Mouse (Mus musculus) cerebellum, adult 8-10 months (tissue): ENCODE measurements around the gene Baiap2.

Experiments used
- DNase-seq: peaks from one replicate; pipeline ENCODE4 v3.0.0; 2022

The Baiap2 gene

GRCm38 (mm10) chr11:120014758-120015157 lies 72.2 kb downstream of the Baiap2 start:
- no peak for DNase-seq

DNA sequence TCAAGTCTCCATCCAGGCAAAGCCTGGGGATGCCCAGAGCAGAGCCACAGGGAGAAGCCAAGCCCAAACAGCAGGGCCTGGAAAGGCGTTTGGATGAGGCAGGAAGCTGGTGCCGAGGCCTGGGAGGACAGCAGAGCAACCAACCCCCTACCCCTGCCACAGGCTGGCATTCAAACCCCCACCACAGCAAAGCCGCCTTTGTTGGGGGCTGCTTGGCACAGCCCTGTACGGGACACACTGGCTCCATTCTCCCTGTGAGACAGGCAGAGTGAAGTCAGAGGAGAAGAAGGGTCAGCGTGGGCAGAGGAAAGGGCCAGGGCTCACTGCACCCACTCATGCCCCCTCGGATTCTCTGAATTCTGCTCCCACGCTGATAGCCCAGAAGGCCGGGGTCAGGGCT lies 74.4 kb downstream of the Baiap2 start:
- DNase-seq = no peak

DNA sequence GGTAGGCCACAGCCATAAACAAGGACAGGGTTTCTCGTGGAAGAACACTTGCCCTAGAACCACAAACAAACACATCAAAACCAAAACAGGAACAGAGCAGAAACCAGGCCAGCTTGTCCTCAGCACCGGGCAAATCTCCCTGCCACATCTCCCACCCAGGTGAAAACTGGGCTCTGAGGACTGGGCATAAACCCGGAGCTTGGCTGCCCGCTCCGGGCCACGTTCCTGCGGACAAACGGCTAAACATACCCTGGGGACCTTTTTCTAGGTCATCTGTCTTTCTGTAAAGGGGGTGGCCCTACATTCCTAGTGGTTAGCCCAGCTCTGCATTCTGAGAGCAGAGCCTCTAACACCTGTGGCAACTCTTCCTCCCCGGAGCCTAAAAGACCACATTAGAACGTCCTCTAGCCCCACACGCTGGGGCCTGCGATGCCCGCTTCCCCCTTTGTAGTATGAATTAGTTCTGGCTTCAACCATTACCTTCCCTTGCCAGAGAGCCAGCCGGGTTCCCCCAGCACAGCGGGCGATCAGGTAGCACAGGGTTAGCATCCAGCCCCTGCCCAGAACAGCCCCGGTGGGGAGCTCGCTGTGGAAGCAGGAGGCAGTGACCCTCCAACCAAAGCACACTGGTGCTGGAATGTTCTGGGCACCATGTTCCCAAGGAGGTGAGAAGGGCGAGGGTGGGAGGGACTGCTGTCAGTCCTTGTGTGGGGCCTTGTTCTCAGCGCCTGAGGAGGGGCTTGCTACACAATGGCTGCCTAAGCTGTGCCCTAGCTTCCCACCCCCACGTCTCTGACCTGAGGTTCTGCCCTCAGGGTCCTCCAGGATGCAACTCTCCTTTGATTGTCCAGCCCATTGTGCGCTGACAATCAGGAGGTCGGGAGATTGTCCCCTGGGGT lies 77.2 kb downstream of the Baiap2 start:
- no peak for DNase-seq

- DNase-seq = no peak
Observed at GRCm38 (mm10) chr11:120021367-120021766, 78.8 kb downstream of the Baiap2 start.

- DNase-seq = no peak
Observed at GRCm38 (mm10) chr11:120022216-120022615, 79.7 kb downstream of the Baiap2 start.

- peak; percentile 71 for DNase-seq
Observed at GRCm38 (mm10) chr11:120022841-120023240, 80.3 kb downstream of the Baiap2 start.

- DNase-seq = no peak
Observed at GRCm38 (mm10) chr11:120026941-120027340, 84.4 kb downstream of the Baiap2 start.

GRCm38 (mm10) chr11:120028319-120029092 lies 85.9 kb downstream of the Baiap2 start:
- no peak for DNase-seq

DNA sequence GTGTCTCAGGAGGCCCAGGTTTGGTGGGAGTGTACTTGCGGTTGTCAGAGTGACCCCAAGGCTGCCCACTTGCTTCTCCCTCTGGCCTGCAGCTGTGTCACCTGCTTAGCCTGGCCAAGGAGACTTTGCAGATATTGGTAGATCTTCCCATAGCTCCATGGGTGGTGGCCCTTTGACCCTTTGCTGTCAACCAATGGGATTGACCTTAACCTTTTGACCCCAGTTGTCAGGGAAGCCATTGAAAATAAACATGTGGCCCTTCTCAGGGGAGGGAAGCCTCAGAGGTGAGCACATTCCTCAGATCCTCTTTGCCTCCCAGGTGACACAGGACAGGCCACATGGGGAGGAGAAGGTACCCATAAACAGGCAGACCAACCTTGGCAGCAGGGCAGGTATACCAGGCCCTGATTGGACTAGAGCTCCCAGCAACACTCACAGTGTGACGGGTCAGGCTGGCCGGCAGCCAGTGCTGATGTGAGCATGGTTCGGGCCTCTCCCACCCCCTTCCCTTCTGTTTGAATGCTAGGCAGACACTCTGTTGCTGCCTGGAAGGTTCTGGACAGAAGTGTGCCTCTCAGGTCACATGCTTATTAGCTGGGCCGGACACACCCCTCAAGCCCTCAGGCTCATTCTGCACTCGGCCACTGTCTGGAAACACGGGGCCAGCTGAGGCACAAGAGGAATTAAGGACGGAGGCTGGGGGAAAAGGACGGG lies 87.0 kb downstream of the Baiap2 start:
- DNase-seq = no peak

GRCm38 (mm10) chr11:120030145-120030901 lies 87.8 kb downstream of the Baiap2 start:
- peak; percentile 75 for DNase-seq

DNA sequence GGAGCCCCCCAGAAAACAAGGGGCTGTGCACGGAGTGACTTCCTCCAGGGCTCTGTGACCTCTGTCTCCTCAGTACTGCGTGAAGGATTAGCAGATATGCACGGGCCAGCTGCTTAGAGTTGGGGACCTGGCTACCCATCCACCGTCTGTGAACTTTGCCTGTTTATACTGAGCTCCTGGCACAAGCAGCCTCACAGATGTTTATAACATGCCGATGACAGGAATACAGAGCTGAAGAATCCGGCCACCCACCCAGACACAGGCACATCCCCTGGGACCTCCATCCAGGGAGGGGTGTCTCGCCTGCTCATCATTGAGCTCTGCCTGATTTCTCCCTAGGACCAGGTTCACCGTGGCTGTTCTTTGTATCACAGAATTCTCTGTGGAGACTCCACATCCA lies 89.5 kb downstream of the Baiap2 start:
- DNase-seq = no peak

DNA sequence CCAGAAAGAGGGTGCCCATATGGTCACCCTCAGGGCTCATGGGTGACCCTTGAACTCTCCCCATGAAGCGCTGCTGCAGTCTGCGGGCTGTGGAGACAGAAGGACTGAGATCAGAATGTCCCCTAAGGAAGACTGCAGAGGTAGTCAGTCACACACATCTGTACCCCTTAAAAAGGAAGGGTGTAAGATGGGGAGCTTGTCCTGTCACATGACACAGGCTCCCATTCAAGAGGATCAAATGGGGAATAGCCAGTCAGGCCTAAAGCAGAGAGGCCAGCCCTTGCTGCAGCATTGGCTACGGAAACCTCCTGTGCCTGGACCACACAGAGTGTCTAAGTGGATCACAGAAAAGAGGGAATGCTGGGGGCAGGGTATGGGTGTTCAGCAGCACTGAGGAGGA lies 90.9 kb downstream of the Baiap2 start:
- DNase-seq = no peak

DNA sequence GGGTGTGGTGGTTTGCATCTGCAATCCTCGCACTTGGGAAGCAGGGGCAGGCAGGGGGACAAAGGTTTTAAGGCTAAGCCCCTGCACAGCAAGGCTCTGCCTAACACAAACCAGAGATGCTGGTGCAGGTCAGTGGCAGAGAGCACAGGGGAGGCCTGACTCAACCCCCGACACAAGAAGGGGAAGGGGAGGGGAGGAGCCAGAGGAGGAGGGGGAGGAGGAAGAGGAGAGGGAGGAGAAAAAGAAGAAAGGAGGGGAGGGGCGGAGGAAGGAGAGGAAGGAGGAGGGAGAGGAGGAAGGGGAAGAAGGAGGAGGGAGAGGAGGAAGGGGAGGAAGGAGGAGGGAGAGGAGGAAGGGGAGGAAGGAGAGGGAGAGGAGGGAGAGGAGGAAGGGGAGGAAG lies 91.7 kb downstream of the Baiap2 start:
- DNase-seq = no peak

DNA sequence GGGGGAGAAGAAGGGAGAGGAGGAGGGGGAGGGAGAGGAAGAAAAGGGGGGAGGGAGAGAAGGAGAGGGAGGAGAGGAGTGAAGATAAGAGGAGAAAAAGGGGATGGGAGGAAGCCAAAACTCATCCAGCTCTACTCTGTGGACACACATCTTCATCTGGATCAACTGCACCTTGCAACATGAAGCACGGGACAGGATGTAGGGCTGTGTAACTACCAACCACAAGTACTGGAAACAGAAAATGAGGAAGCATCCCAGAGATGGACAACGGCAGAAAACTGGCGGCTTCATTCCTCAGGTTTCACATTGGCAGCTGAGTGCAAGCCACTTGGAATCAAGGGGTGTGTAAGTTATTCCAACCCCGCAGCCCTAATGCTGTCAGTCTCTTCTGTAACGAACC lies 92.2 kb downstream of the Baiap2 start:
- no peak for DNase-seq

DNA sequence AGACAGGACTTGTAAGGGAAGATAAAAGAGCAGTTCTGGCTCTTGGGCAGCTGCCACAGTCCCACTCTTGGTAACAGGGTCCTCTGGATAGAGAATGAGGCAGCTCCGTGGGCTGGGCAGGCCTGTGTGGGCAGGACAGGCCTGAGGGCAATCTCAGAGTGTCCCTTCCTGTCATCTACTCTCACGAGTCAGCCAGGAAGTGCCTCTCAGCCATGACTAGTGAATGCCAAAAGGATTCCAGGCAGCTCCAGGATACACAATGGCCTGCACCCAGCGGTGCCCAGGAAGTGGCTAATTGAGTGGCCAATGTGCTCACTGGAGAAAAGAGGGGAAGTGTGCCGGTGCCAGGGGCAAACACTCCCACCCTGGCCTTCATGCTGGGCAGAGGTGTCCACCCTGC lies 97.0 kb downstream of the Baiap2 start:
- no peak for DNase-seq

DNA sequence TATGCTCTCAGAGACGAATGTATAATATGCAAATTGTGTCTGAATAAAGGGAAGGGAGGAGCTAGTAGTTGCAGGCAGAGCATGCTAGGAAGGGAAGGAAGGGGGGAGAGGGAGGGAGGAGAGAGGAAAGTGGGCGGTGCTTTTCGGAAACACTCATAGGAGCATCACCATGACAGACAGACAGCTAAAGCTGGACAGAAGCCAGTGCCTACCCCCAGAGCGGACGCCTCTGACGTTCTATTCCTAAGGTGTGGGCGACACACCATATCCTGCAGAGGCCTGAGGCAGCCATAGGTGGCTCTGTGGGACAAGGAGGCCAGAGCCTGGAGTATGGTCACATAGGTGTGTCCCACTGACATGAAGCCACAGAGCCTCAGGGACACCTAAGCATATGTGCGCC lies 97.9 kb downstream of the Baiap2 start:
- no peak for DNase-seq

GRCm38 (mm10) chr11:120041191-120042123 lies 98.9 kb downstream of the Baiap2 start:
- DNase-seq = no peak

- no peak for DNase-seq
Observed at GRCm38 (mm10) chr11:120042141-120042838, 99.7 kb downstream of the Baiap2 start.

GRCm38 (mm10) chr11:120045341-120045740 lies 102.8 kb downstream of the Baiap2 start:
- no peak for DNase-seq

DNA sequence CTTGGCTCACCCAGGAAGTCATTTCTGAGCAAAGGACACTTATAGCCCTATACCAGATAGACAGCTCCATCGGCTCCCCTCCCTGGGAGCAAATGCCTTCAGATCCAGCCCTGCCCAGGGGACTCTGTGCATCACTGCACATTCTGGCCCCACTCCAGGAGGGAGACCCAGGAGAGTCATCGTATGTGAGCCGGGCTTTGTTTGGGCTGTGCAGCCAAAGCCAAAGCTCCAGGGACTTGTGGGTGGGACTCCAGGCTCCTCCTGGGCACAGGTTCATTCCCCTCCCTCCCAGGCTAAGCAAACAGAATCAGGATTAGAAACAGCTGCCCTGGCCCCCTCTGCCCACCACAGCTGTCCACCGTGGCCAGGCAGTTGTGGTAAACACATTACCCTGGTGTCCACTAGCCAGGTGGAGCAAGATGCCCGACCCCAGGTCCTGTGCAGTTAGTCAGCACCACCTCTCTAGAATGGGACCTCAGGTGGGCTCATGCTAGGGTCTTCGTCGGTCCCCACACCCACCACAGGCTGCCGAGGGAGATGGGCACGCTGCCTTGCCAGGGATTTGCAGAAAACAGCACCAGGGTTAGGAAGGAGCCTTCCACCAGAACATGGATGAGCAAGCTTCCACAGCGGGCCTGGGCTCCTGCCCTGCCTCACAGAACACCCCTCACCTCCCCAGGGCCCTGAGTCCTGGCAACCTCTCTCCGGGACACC lies 103.4 kb downstream of the Baiap2 start:
- peak; percentile 70 for DNase-seq
